Mouse (Mus musculus) hindbrain, embryonic 14.5 days (tissue): Measurements from ENCODE around the gene Rnf38. TPM values are rescaled to one million over a fixed set of nuclear protein-coding genes. Genes with fewer than 3 reads are reported as not detected.

Source experiments
- ATAC-seq: fragments of 200-750 bp; cut with Nextera tagmentation; 2 replicates; pipeline ENCODE4 v1.8.0; 2017; ENCODE audit warnings: moderate number of reproducible peaks, mild to moderate bottlenecking, moderate TSS enrichment, moderate library complexity; ENCODE audit not compliant: low FRiP score
- DNase-seq: peaks from one replicate; pipeline ENCODE4 v3.0.0-alpha.2; 2015; ENCODE audit warnings: low spot score
- H3K27ac ChIP-seq: fragments of 300-500 bp; sonication (generic); 2 replicates; pipeline ENCODE4 v1.5.1; 2014; ENCODE audit warnings: mild to moderate bottlenecking, moderate library complexity
- H3K27me3 ChIP-seq: fragments of 300-500 bp; sonication (generic); 2 replicates; pipeline ENCODE4 v1.6.1; 2014; ENCODE audit warnings: mild to moderate bottlenecking, low read length, mixed read lengths; ENCODE audit not compliant: control insufficient read depth, insufficient read depth
- H3K36me3 ChIP-seq: fragments of 300-500 bp; sonication (generic); replicated peaks from 2 replicates; pipeline ENCODE4 v1.6.1; 2014; ENCODE audit not compliant: control insufficient read depth, insufficient read depth
- H3K4me1 ChIP-seq: fragments of 300-500 bp; sonication (generic); replicated peaks from 2 replicates; pipeline ENCODE4 v1.6.1; 2014; ENCODE audit warnings: antibody characterized with exemption, low read length, mixed read lengths; ENCODE audit not compliant: control insufficient read depth, insufficient read depth
- H3K4me2 ChIP-seq: fragments of 300-500 bp; sonication (generic); replicated peaks from 2 replicates; pipeline ENCODE4 v1.6.1; 2014; ENCODE audit warnings: mild to moderate bottlenecking, moderate library complexity
- H3K4me3 ChIP-seq: fragments of 300-500 bp; sonication (generic); replicated peaks from 2 replicates; pipeline ENCODE4 v1.5.1; 2014; ENCODE audit warnings: mild to moderate bottlenecking, low read length
- H3K9ac ChIP-seq: fragments of 300-500 bp; sonication (generic); 2 replicates; pipeline ENCODE4 v1.6.1; 2014
- H3K9me3 ChIP-seq: fragments of 300-500 bp; sonication (generic); 2 replicates; pipeline ENCODE4 v1.6.1; 2016; ENCODE audit warnings: low read length; ENCODE audit not compliant: control insufficient read depth
- WGBS: fragments of 180-500 bp; shearing (Covaris S2); extraction: QIAGEN DNeasy Blood & Tissue Kit; methylation state at CpG from one replicate; pipeline ENCODE4 v1.1.7; 2014; 5-methylcytosine and 5-hydroxymethylcytosine counted together
- polyA plus RNA-seq: library from polyadenylated mRNA; unstranded; fragments of >200 nt; fragmentation: Nextera tagmentation; extraction: Ambion mirVana; gene quantifications from 2 replicates; pipeline ENCODE4 v1.2.1, GENCODE M21; 2014

Gene Rnf38
- 46.6 and 48.2 TPM in 2 replicates for polyA plus RNA-seq

GRCm38 (mm10) chr4:44233713-44234003 is at the start of gene Rnf38:
Gene Rnf38 (minus strand): TSS chr4:44233789.
- H3K4me1 ChIP-seq = peaks cover 17% of the 10 kb centered on the region

GRCm38 (mm10) chr4:44281597-44282265 is 48.1 kb upstream of the Rnf38 start:
- Histone ChIP-seq H3K36me3 (no peaks in the 10 kb centered on the region), H3K4me1 (no peaks in the 10 kb centered on the region), H3K27ac (no peak overlapping the region), H3K9me3 (no peaks in the 10 kb centered on the region), H3K9ac (no peak overlapping the region), H3K27me3 (no peaks in the 10 kb centered on the region), H3K4me2 (no peak overlapping the region), H3K4me3 (no peak overlapping the region)
- no peak for DNase-seq
- WGBS = 81% methylated on average over 7 of the region's 7 CpGs
- no peak for ATAC-seq

More at GRCm38 (mm10) chr4:44233713-44234003, at the start of gene Rnf38:
- H3K4me3 ChIP-seq = peak within 1 kb of the TSS; percentile 82
- H3K27ac ChIP-seq = peak within 1 kb of the TSS; percentile 86
- no peaks in the 10 kb centered on the region for H3K27me3 ChIP-seq
- H3K9me3 ChIP-seq = no peaks in the 10 kb centered on the region
- no peak for ATAC-seq
- 1% methylated on average over 18 of the region's 61 CpGs for WGBS
- no peak for DNase-seq
- H3K36me3 ChIP-seq = no peaks in the 10 kb centered on the region
- H3K4me2 ChIP-seq = peak within 1 kb of the TSS; percentile 87
- H3K9ac ChIP-seq = peak within 1 kb of the TSS; percentile 89

- DNase-seq (no peak), ATAC-seq (no peak)
- H3K4me3 ChIP-seq = no peak overlapping the region
- H3K27me3 ChIP-seq = no peaks in the 10 kb centered on the region
- H3K9ac ChIP-seq = no peak overlapping the region
- H3K4me2 ChIP-seq = no peak overlapping the region
- no peaks in the 10 kb centered on the region for H3K4me1 ChIP-seq
- WGBS = 77% methylated on average over 5 of the region's 5 CpGs
- H3K9me3 ChIP-seq = no peaks in the 10 kb centered on the region
- no peak overlapping the region for H3K27ac ChIP-seq
- H3K36me3 ChIP-seq = no peaks in the 10 kb centered on the region
Measured at GRCm38 (mm10) chr4:44271134-44271533, 37.5 kb upstream of the Rnf38 start.

- Histone ChIP-seq H3K36me3 (no peaks in the 10 kb centered on the region), H3K9ac (no peak overlapping the region), H3K4me3 (no peak overlapping the region), H3K4me1 (no peaks in the 10 kb centered on the region), H3K27ac (no peak overlapping the region), H3K4me2 (no peak overlapping the region), H3K27me3 (no peaks in the 10 kb centered on the region), H3K9me3 (no peaks in the 10 kb centered on the region)
- no peak for DNase-seq
- 94% methylated on average over 14 of the region's 14 CpGs for WGBS
- no peak for ATAC-seq
Measured at GRCm38 (mm10) chr4:44269376-44269817, 35.8 kb upstream of the Rnf38 start.

GRCm38 (mm10) chr4:44267437-44267836 is 33.8 kb upstream of the Rnf38 start:
- Histone ChIP-seq H3K4me3 (no peak overlapping the region), H3K4me2 (no peak overlapping the region), H3K9me3 (no peaks in the 10 kb centered on the region), H3K36me3 (no peaks in the 10 kb centered on the region), H3K27ac (no peak overlapping the region), H3K9ac (no peak overlapping the region), H3K27me3 (no peaks in the 10 kb centered on the region), H3K4me1 (no peaks in the 10 kb centered on the region)
- DNase-seq (no peak), ATAC-seq (no peak)
- 88% methylated on average over 6 of the region's 6 CpGs for WGBS

- Histone ChIP-seq H3K4me1 (no peaks in the 10 kb centered on the region), H3K4me2 (no peak overlapping the region), H3K27me3 (no peaks in the 10 kb centered on the region), H3K36me3 (no peaks in the 10 kb centered on the region), H3K27ac (no peak overlapping the region), H3K9me3 (no peaks in the 10 kb centered on the region), H3K4me3 (no peak overlapping the region), H3K9ac (no peak overlapping the region)
- DNase-seq (no peak), ATAC-seq (no peak)
- WGBS = 82% methylated on average over 3 of the region's 3 CpGs
Measured at GRCm38 (mm10) chr4:44265500-44265899, 31.9 kb upstream of the Rnf38 start.

GRCm38 (mm10) chr4:44260244-44260643 is 26.7 kb upstream of the Rnf38 start:
- 4% methylated on average over 10 of the region's 10 CpGs for WGBS
- no peak overlapping the region for H3K4me3 ChIP-seq
- H3K4me1 ChIP-seq = no peaks in the 10 kb centered on the region
- H3K9ac ChIP-seq = no peak overlapping the region
- no peaks in the 10 kb centered on the region for H3K36me3 ChIP-seq
- H3K27me3 ChIP-seq = no peaks in the 10 kb centered on the region
- H3K4me2 ChIP-seq = no peak overlapping the region
- no peaks in the 10 kb centered on the region for H3K9me3 ChIP-seq
- no peak for ATAC-seq
- peak; percentile 49 for DNase-seq
- no peak overlapping the region for H3K27ac ChIP-seq

GRCm38 (mm10) chr4:44259126-44259525 is 25.5 kb upstream of the Rnf38 start:
- no peak overlapping the region for H3K4me2 ChIP-seq
- DNase-seq (no peak), ATAC-seq (no peak)

GRCm38 (mm10) chr4:44254579-44254978 is 21.0 kb upstream of the Rnf38 start:
- Histone ChIP-seq H3K4me3 (no peak overlapping the region), H3K4me1 (peaks cover 4% of the 10 kb centered on the region), H3K36me3 (no peaks in the 10 kb centered on the region), H3K4me2 (no peak overlapping the region), H3K9me3 (no peaks in the 10 kb centered on the region), H3K9ac (no peak overlapping the region), H3K27me3 (no peaks in the 10 kb centered on the region), H3K27ac (no peak overlapping the region)
- ATAC-seq (no peak), DNase-seq (no peak)
- 82% methylated on average over 5 of the region's 5 CpGs for WGBS

More at GRCm38 (mm10) chr4:44259126-44259525, 25.5 kb upstream of the Rnf38 start:
- no peak overlapping the region for H3K4me3 ChIP-seq
- WGBS = 71% methylated on average over 4 of the region's 4 CpGs
- H3K9ac ChIP-seq = no peak overlapping the region
- no peaks in the 10 kb centered on the region for H3K4me1 ChIP-seq
- H3K27me3 ChIP-seq = no peaks in the 10 kb centered on the region
- H3K36me3 ChIP-seq = no peaks in the 10 kb centered on the region
- no peaks in the 10 kb centered on the region for H3K9me3 ChIP-seq
- no peak overlapping the region for H3K27ac ChIP-seq

GRCm38 (mm10) chr4:44253191-44253590 is 19.6 kb upstream of the Rnf38 start:
- H3K9ac ChIP-seq = no peak overlapping the region
- no peaks in the 10 kb centered on the region for H3K9me3 ChIP-seq
- DNase-seq = no peak
- no peak overlapping the region for H3K27ac ChIP-seq
- H3K27me3 ChIP-seq = no peaks in the 10 kb centered on the region
- H3K4me1 ChIP-seq = peaks cover 4% of the 10 kb centered on the region
- ATAC-seq = no peak
- 15% methylated on average over 6 of the region's 6 CpGs for WGBS
- H3K4me3 ChIP-seq = no peak overlapping the region
- no peaks in the 10 kb centered on the region for H3K36me3 ChIP-seq
- peak overlapping the region; percentile 5; the same call in 1 of the 2 replicates for H3K4me2 ChIP-seq
